Comparison of ENCODE assay signal across 22 mouse cellular contexts in genomic region chr12:8708876-8709275, GRCm38 (mm10). TPM values are rescaled to one million over a fixed set of nuclear protein-coding genes. Genes with fewer than 3 reads are reported as not detected.
DNase-seq lines count a peak whose midpoint lies in the region; ATAC-seq and TF ChIP-seq lines count a peak whose summit lies in the region.
"Had no signal": no experiment of that assay in that cellular context is flagged by ENCODE, and none has a peak within 500 bp of the region (broad histone marks: within the 10 kb centered on the region; RNA-seq: fewer than 3 reads in every experiment).

No protein-coding gene starts in this region.

- H3K4me3 ChIP-seq in liver, adult 2 months (ENCODE audit: insufficient read depth, low read depth, low read length), result no peak overlapping the region
- H3K4me3 ChIP-seq in liver, embryonic 11.5 days (ENCODE audit: low read depth, low read length), result no peak overlapping the region
- H3K4me3 ChIP-seq: embryonic facial prominence, embryonic 10.5 days; embryonic facial prominence, embryonic 12.5 days; erythroblast, embryonic 14.5 days; forebrain, embryonic 13.5 days; forebrain, embryonic 15.5 days had no signal

- 57% methylated on average over 2 of the region's 2 CpGs for WGBS in liver, adult 2 months
- WGBS in liver, embryonic 11.5 days, result 80% methylated on average over 2 of the region's 2 CpGs

- H3K9ac ChIP-seq in liver, adult 2 months (ENCODE audit: low read depth, low read length), result no peak overlapping the region
- no peak overlapping the region for H3K9ac ChIP-seq in liver, embryonic 11.5 days (ENCODE audit: low read depth, low read length)
- H3K9ac ChIP-seq: embryonic facial prominence, embryonic 12.5 days; forebrain, embryonic 13.5 days; forebrain, embryonic 15.5 days; forebrain, postnatal 0 days had no signal

- H3K27me3 ChIP-seq in liver, adult 2 months (ENCODE audit: control insufficient read depth, insufficient read depth, low read length), result no peaks in the 10 kb centered on the region
- no peaks in the 10 kb centered on the region for H3K27me3 ChIP-seq in liver, embryonic 11.5 days (replicated peaks; ENCODE audit: control insufficient read depth, insufficient read depth, low read length)
- H3K27me3 ChIP-seq: embryonic facial prominence, embryonic 12.5 days; forebrain, embryonic 13.5 days; forebrain, embryonic 15.5 days had no signal

- no peaks in the 10 kb centered on the region; the same call in 1 of the 2 replicates for H3K79me2 ChIP-seq in liver, adult 2 months (ENCODE audit: control insufficient read depth, insufficient read depth, low read length)

- no peak for TF ChIP-seq CTCF in liver, adult 2 months (IDR thresholded peaks at IDR 0.05; ENCODE audit: low read depth, low read length)

- ATAC-seq in liver, embryonic 11.5 days (replicated peaks; ENCODE audit: low FRiP score), result no peak
- ATAC-seq in erythroblast, adult 5-6 weeks (replicated peaks; ENCODE audit: low FRiP score, poor library complexity, severe bottlenecking), result peak; percentile 95
- ATAC-seq in erythroid progenitor cell, adult 5-6 weeks (replicated peaks; ENCODE audit: low FRiP score, poor library complexity, severe bottlenecking), result peak; percentile 100
- ATAC-seq in megakaryocyte progenitor cell, adult 5-6 weeks (replicated peaks; ENCODE audit: poor library complexity), result peak; percentile 86
- ATAC-seq: forebrain, embryonic 13.5 days; forebrain, embryonic 15.5 days; forebrain, postnatal 0 days had no signal

- H3K4me1 ChIP-seq in liver, adult 2 months (ENCODE audit: control insufficient read depth, insufficient read depth, low read length), result no peaks in the 10 kb centered on the region
- no peaks in the 10 kb centered on the region for H3K4me1 ChIP-seq in liver, embryonic 11.5 days (replicated peaks; ENCODE audit: control insufficient read depth, insufficient read depth, low read length)
- H3K4me1 ChIP-seq: embryonic facial prominence, embryonic 10.5 days; embryonic facial prominence, embryonic 12.5 days; forebrain, embryonic 13.5 days; forebrain, embryonic 15.5 days had no signal

- H3K4me2 ChIP-seq in liver, embryonic 11.5 days, result no peak overlapping the region
- H3K4me2 ChIP-seq: embryonic facial prominence, embryonic 12.5 days; forebrain, embryonic 13.5 days; forebrain, embryonic 15.5 days had no signal

- no peaks in the 10 kb centered on the region for H3K9me3 ChIP-seq in liver, embryonic 11.5 days (ENCODE audit: control insufficient read depth, low read length)
- H3K9me3 ChIP-seq: embryonic facial prominence, embryonic 10.5 days; embryonic facial prominence, embryonic 12.5 days; forebrain, embryonic 13.5 days; forebrain, embryonic 15.5 days had no signal

- no peak for TF ChIP-seq POLR2A in liver, adult 2 months (IDR thresholded peaks at IDR 0.05; ENCODE audit: extremely low read depth, insufficient read depth, low read length)

- H3K36me3 ChIP-seq in liver, adult 2 months (ENCODE audit: control insufficient read depth, insufficient read depth, low read length), result peaks cover 26% of the 10 kb centered on the region
- H3K36me3 ChIP-seq in liver, embryonic 11.5 days (ENCODE audit: control insufficient read depth, insufficient read depth, low read length), result peaks cover 9% of the 10 kb centered on the region; the same call in 1 of the 2 replicates

- DNase-seq in liver, adult 2 months (ENCODE audit: extremely low read depth, low read depth, low spot score), result peak; percentile 19
- no peak for DNase-seq in liver, embryonic 11.5 days (ENCODE audit: low spot score)
- DNase-seq in gastrocnemius, adult 8-10 months (ENCODE audit: low spot score in 2 of 2), result no peak
- no peak for DNase-seq in layer of hippocampus, adult 8-10 months (ENCODE audit: low spot score in 2 of 2)
- no peak for DNase-seq in cerebellum, postnatal 14 days
- DNase-seq: adrenal gland, adult 2 months; adrenal gland, postnatal 10 days; adrenal gland, postnatal 25 days; cerebellum, adult 11 months; cerebellum, adult 18-20 months; cerebellum, adult 8-10 months; cerebellum, adult 9-11 months; cerebellum, postnatal 25 days; forebrain, postnatal 0 days had no signal

- no peak overlapping the region for H3K27ac ChIP-seq in liver, adult 2 months (replicated peaks; ENCODE audit: insufficient read depth, low read depth, low read length)
- no peak overlapping the region for H3K27ac ChIP-seq in liver, embryonic 11.5 days (ENCODE audit: low read depth, low read length)
- H3K27ac ChIP-seq: embryonic facial prominence, embryonic 10.5 days; embryonic facial prominence, embryonic 12.5 days; forebrain, embryonic 13.5 days; forebrain, embryonic 15.5 days had no signal

RNA-seq across cellular contexts. Expression of gene Pum2, which starts 34.9 kb away (rescaled TPM):
- total RNA-seq in liver, adult 2 months (2014; rRNA removed), result 43.0 and 59.5 TPM in 2 replicates
- 16.0 and 18.0 TPM in 2 replicates for polyA plus RNA-seq in liver, adult 2 months (2012; rRNA removed)
- polyA plus RNA-seq in liver, embryonic 11.5 days (2014; fragmentation: Nextera tagmentation; extraction: Ambion mirVana), result 47.3 and 47.7 TPM in 2 replicates
- 73.8 and 78.0 TPM in 2 replicates for total RNA-seq in erythroblast, adult 5-6 weeks (2015; ENCODE audit: low replicate concordance)
- total RNA-seq in erythroblast, adult 5-6 weeks (2017; ENCODE audit: low replicate concordance), result 76.8 and 82.9 TPM in 2 replicates
- total RNA-seq in erythroid progenitor cell, adult 5-6 weeks (2015; ENCODE audit: low replicate concordance), result 94.1 and 135 TPM in 2 replicates
- 106 and 142 TPM in 2 replicates for total RNA-seq in erythroid progenitor cell, adult 5-6 weeks (2017; ENCODE audit: low replicate concordance)
- total RNA-seq in megakaryocyte progenitor cell, adult 5-6 weeks (2015), result 164 and 166 TPM in 2 replicates
- 116 and 129 TPM in 2 replicates for total RNA-seq in megakaryocyte progenitor cell, adult 5-6 weeks (2017)
- 10 to 100 TPM; 80.0 to 94.9 (median 88.2) TPM for total RNA-seq in gastrocnemius, adult 8-10 months (2022)
- total RNA-seq in layer of hippocampus, adult 8-10 months (2022), result 100 to 1,000 TPM; 170 to 200 (median 188) TPM
